Mouse (Mus musculus) heart, postnatal 0 days (tissue): ENCODE results near the gene Aplp2. TPM values are rescaled to one million over a fixed set of nuclear protein-coding genes. Genes with fewer than 3 reads are reported as not detected.
"Not testable (repeated sequence)": the region's sequence is repeated elsewhere in the genome, so short reads cannot be mapped to it uniquely, and the experiment has no call there.

Experiments
- ATAC-seq: fragments of 200-750 bp; cut with Nextera tagmentation; 2 replicates; pipeline ENCODE4 v1.8.0; 2017; ENCODE audit warnings: low read depth, moderate number of reproducible peaks, moderate library complexity; ENCODE audit not compliant: insufficient read depth
- DNase-seq: peaks from one replicate; pipeline ENCODE4 v3.0.0-alpha.2; 2016; ENCODE audit warnings: low spot score
- H3K27ac ChIP-seq: fragments of 300-500 bp; sonication (generic); 2 replicates; pipeline ENCODE4 v1.5.1; 2014; ENCODE audit warnings: low read depth, mild to moderate bottlenecking
- H3K27me3 ChIP-seq: fragments of 300-500 bp; sonication (generic); 2 replicates; pipeline ENCODE4 v1.6.1; 2014; ENCODE audit warnings: low read length, mixed read lengths; ENCODE audit not compliant: control insufficient read depth, insufficient read depth
- H3K36me3 ChIP-seq: fragments of 300-500 bp; sonication (generic); replicated peaks from 2 replicates; pipeline ENCODE4 v1.6.1; 2014; ENCODE audit warnings: low read length, mixed read lengths; ENCODE audit not compliant: control insufficient read depth, insufficient read depth
- H3K4me1 ChIP-seq: fragments of 300-500 bp; sonication (generic); 2 replicates; pipeline ENCODE4 v1.6.1; 2014; ENCODE audit warnings: antibody characterized with exemption; ENCODE audit not compliant: control insufficient read depth, insufficient read depth
- H3K4me2 ChIP-seq: fragments of 300-500 bp; sonication (generic); 2 replicates; pipeline ENCODE4 v1.6.1; 2014; ENCODE audit warnings: low read depth, mild to moderate bottlenecking, low read length, moderate library complexity
- H3K4me3 ChIP-seq: fragments of 300-500 bp; sonication (generic); 2 replicates; pipeline ENCODE4 v1.5.1; 2014; ENCODE audit warnings: low read depth, low read length
- H3K9ac ChIP-seq: fragments of 300-500 bp; sonication (generic); replicated peaks from 2 replicates; pipeline ENCODE4 v1.6.1; 2014; ENCODE audit warnings: low read depth, low read length, mixed read lengths
- H3K9me3 ChIP-seq: fragments of 300-500 bp; sonication (generic); replicated peaks from 2 replicates; pipeline ENCODE4 v1.6.1; 2016; ENCODE audit warnings: low read length; ENCODE audit not compliant: control insufficient read depth
- CTCF ChIP-seq: IDR thresholded peaks from 2 replicates; pipeline ENCODE4 v1.5.1; 2016; ENCODE audit warnings: antibody characterized with exemption, control low read depth, low read depth
- EP300 ChIP-seq: IDR thresholded peaks from 2 replicates; pipeline ENCODE4 v1.6.1; 2016; ENCODE audit warnings: antibody characterized with exemption, low read depth
- WGBS: fragments of 180-500 bp; shearing (Covaris S2); extraction: QIAGEN DNeasy Blood & Tissue Kit; methylation state at CpG from one replicate; pipeline ENCODE4 v1.1.7; 2014; 5-methylcytosine and 5-hydroxymethylcytosine counted together
- polyA plus RNA-seq: library from polyadenylated mRNA; unstranded; fragments of >200 nt; fragmentation: Nextera tagmentation; extraction: Ambion mirVana; gene quantifications from 2 replicates; pipeline ENCODE4 v1.2.1, GENCODE M21; 2015
- total RNA-seq: library from RNA; depleted of rRNA; stranded (reverse); fragments of >200 nt; gene quantifications from 2 replicates; pipeline ENCODE4 v1.2.3, GENCODE M21; 2014; ENCODE audit warnings: low replicate concordance

Aplp2 gene
- total and polyA plus RNA-seq, 2 experiments from 2014 or later: 305 to 312 TPM

- Histone ChIP-seq H3K36me3 (peaks cover 21% of the 10 kb centered on the region), H3K9ac (0 out of 2 replicates have a peak overlapping the region, but pooled peaks have one; percentile 1), H3K4me2 (peak overlapping the region; percentile 11; the same call in 1 of the 2 replicates), H3K27ac (peak overlapping the region; percentile 69), H3K4me1 (peaks cover 42% of the 10 kb centered on the region), H3K27me3 (no peaks in the 10 kb centered on the region), H3K4me3 (no peak overlapping the region), H3K9me3 (no peaks in the 10 kb centered on the region)
- ATAC-seq (peak; percentile 98), DNase-seq (peak; percentile 93)
- WGBS: 22% methylated on average over 8 of the region's 8 CpGs
- TF ChIP-seq CTCF (no peak), EP300 (0 out of 2 replicates have a peak, but pooled peaks have one; percentile 39)
Observed at GRCm38 (mm10) chr9:31176379-31177130, 35.1 kb downstream of the Aplp2 start.

- peak overlapping the region; percentile 17; the same call in 1 of the 2 replicates for H3K4me2 ChIP-seq
- no peaks in the 10 kb centered on the region for H3K27me3 ChIP-seq
- peak overlapping the region; percentile 69 for H3K27ac ChIP-seq
- WGBS: 33% methylated on average over 3 of the region's 3 CpGs
- no peak for DNase-seq
- peaks cover 36% of the 10 kb centered on the region for H3K4me1 ChIP-seq
- H3K4me3 ChIP-seq: no peak overlapping the region
- no peaks in the 10 kb centered on the region for H3K9me3 ChIP-seq
- no peak overlapping the region for H3K9ac ChIP-seq
- no peak for TF ChIP-seq EP300
- TF ChIP-seq CTCF: no peak
- peaks cover 27% of the 10 kb centered on the region for H3K36me3 ChIP-seq
- ATAC-seq: no peak
Observed at GRCm38 (mm10) chr9:31175978-31176377, 35.6 kb downstream of the Aplp2 start.

- Histone ChIP-seq H3K4me2 (no peak overlapping the region), H3K4me1 (peaks cover 36% of the 10 kb centered on the region), H3K27me3 (no peaks in the 10 kb centered on the region), H3K9ac (no peak overlapping the region), H3K27ac (peak overlapping the region; percentile 69), H3K36me3 (peaks cover 27% of the 10 kb centered on the region), H3K4me3 (no peak overlapping the region), H3K9me3 (no peaks in the 10 kb centered on the region)
- peak; percentile 10; the same call in 1 of the 2 replicates for ATAC-seq
- no peak for TF ChIP-seq CTCF
- TF ChIP-seq EP300: no peak
- WGBS: 44% methylated on average over 6 of the region's 6 CpGs
- no peak for DNase-seq
Observed at GRCm38 (mm10) chr9:31175346-31175745, 36.3 kb downstream of the Aplp2 start.

- H3K36me3 ChIP-seq: peaks cover 65% of the 10 kb centered on the region
- 0 out of 2 replicates have a peak, but pooled peaks have one; percentile 32 for TF ChIP-seq EP300
- no peak for TF ChIP-seq CTCF
- 53% methylated on average over 22 of the region's 22 CpGs for WGBS
- H3K9ac ChIP-seq: no peak overlapping the region
- DNase-seq (peak; percentile 72), ATAC-seq (peak; percentile 78)
- H3K4me2 ChIP-seq: 0 out of 2 replicates have a peak overlapping the region, but pooled peaks have one; percentile 21
- peaks cover 7% of the 10 kb centered on the region for H3K4me1 ChIP-seq
- no peaks in the 10 kb centered on the region for H3K9me3 ChIP-seq
- no peak overlapping the region for H3K4me3 ChIP-seq
- H3K27me3 ChIP-seq: no peaks in the 10 kb centered on the region
- H3K27ac ChIP-seq: no peak overlapping the region
Observed at GRCm38 (mm10) chr9:31168356-31169093, 43.1 kb downstream of the Aplp2 start.

- no peak for DNase-seq
- peaks cover 70% of the 10 kb centered on the region for H3K36me3 ChIP-seq
- no peaks in the 10 kb centered on the region for H3K9me3 ChIP-seq
- no peak overlapping the region for H3K9ac ChIP-seq
- H3K4me2 ChIP-seq: no peak overlapping the region
- WGBS: 89% methylated on average over 13 of the region's 13 CpGs
- no peak overlapping the region for H3K27ac ChIP-seq
- H3K27me3 ChIP-seq: no peaks in the 10 kb centered on the region
- H3K4me1 ChIP-seq: peaks cover 7% of the 10 kb centered on the region
- no peak overlapping the region for H3K4me3 ChIP-seq
- TF ChIP-seq EP300: no peak
- no peak for TF ChIP-seq CTCF
- ATAC-seq: no peak
Observed at GRCm38 (mm10) chr9:31167305-31167704, 44.3 kb downstream of the Aplp2 start.

- H3K27me3 ChIP-seq, H3K9me3 ChIP-seq, H3K9ac ChIP-seq, H3K27ac ChIP-seq, H3K4me2 ChIP-seq, ATAC-seq, H3K4me1 ChIP-seq, DNase-seq, H3K4me3 ChIP-seq: not testable (repeated sequence)
- 89% methylated on average over 3 of the region's 3 CpGs for WGBS
- H3K36me3 ChIP-seq: peaks cover 75% of the 10 kb centered on the region
Observed at GRCm38 (mm10) chr9:31165505-31165904, 46.1 kb downstream of the Aplp2 start.
